Mouse (Mus musculus) heart, adult 2 months (tissue): ENCODE measurements at regions not wholly inside any gene's neighbourhood (a gene's known extent, or its start where the extent isn't known, plus 50 kb on each side); places are given as distances from the start of the nearest gene placed in this dataset.

Experiments used
- DNase-seq, 2 experiments: peaks; one replicate each; pipeline ENCODE4 v3.0.0; 2021
- H3K27ac ChIP-seq: fragments of 200-600 bp; 2 replicates; pipeline ENCODE4 v1.8.1; 2022
- H3K27me3 ChIP-seq: fragments of 200-500 bp; 2 replicates; pipeline ENCODE4 v1.6.1; 2012; ENCODE audit warnings: mild to moderate bottlenecking, low read length, inconsistent platforms, mixed read lengths; ENCODE audit not compliant: control insufficient read depth, insufficient read depth
- H3K36me3 ChIP-seq: fragments of 200-500 bp; 2 replicates; pipeline ENCODE4 v1.6.1; 2012; ENCODE audit warnings: low read length, inconsistent platforms; ENCODE audit not compliant: control insufficient read depth, insufficient read depth
- H3K4me1 ChIP-seq: fragments of 200-500 bp; 2 replicates; pipeline ENCODE4 v1.6.1; 2011; ENCODE audit warnings: low read length; ENCODE audit not compliant: control insufficient read depth, insufficient read depth
- H3K4me3 ChIP-seq: fragments of 200-600 bp; 2 replicates; pipeline ENCODE4 v1.8.1; 2022
- H3K79me2 ChIP-seq: fragments of 200-500 bp; replicated peaks from 2 replicates; pipeline ENCODE4 v1.6.1; 2012; ENCODE audit warnings: mild to moderate bottlenecking, inconsistent platforms, low read length, moderate library complexity, mixed read lengths; ENCODE audit not compliant: control insufficient read depth, insufficient read depth
- H3K9ac ChIP-seq: fragments of 200-500 bp; 2 replicates; pipeline ENCODE4 v1.6.1; 2012; ENCODE audit warnings: low read depth, mild to moderate bottlenecking, control low read depth, inconsistent platforms, low read length, mixed read lengths
- CTCF ChIP-seq: fragments of 200-600 bp; IDR thresholded peaks from 2 replicates; pipeline ENCODE4 v1.8.1; 2022; ENCODE audit warnings: antibody characterized with exemption, mild to moderate bottlenecking, moderate library complexity
- EP300 ChIP-seq: fragments of 200-500 bp; IDR thresholded peaks from 2 replicates; pipeline ENCODE4 v1.6.1; 2011; ENCODE audit warnings: low read depth, low read length, control low read depth; ENCODE audit not compliant: insufficient read depth
- POLR2A ChIP-seq: fragments of 200-500 bp; IDR thresholded peaks from 2 replicates; pipeline ENCODE4 v1.6.1; 2011; ENCODE audit warnings: mild to moderate bottlenecking, low read depth, low read length, control low read depth; ENCODE audit not compliant: insufficient read depth
- WGBS: fragments of 180-500 bp; shearing (Covaris S2); methylation state at CpG from one replicate; pipeline ENCODE4 v1.1.7; 2018; 5-methylcytosine and 5-hydroxymethylcytosine counted together
- intact Hi-C: fragments of 180-260 bp; cut with DNase I; formaldehyde crosslinking; loops from one replicate; pipeline ENCODE4 v1.15.1; 2025

- intact Hi-C loops, result no loop called here
- H3K4me1 ChIP-seq, result no peaks in the 10 kb centered on the region
- 82% methylated on average over 6 of the region's 6 CpGs for WGBS
Measured at GRCm38 (mm10) chr6:51021206-51021605, 367.0 kb upstream of the Npvf start.

GRCm38 (mm10) chr6:51023361-51023760 lies 369.1 kb upstream of the Npvf start:
- no peaks in the 10 kb centered on the region for H3K79me2 ChIP-seq
- DNase-seq, result no peak
- H3K4me3 ChIP-seq, result no peak overlapping the region
- 90% methylated on average over 6 of the region's 6 CpGs for WGBS
- H3K36me3 ChIP-seq, result no peaks in the 10 kb centered on the region
- intact Hi-C loops, result no loop called here
- TF ChIP-seq CTCF, result no peak
- TF ChIP-seq POLR2A, result no peak
- no peak for TF ChIP-seq EP300
- H3K27ac ChIP-seq, result no peak overlapping the region
- no peaks in the 10 kb centered on the region for H3K4me1 ChIP-seq
- H3K27me3 ChIP-seq, result no peaks in the 10 kb centered on the region
- H3K9ac ChIP-seq, result no peak overlapping the region

More at GRCm38 (mm10) chr6:51021206-51021605, 367.0 kb upstream of the Npvf start:
- Histone ChIP-seq H3K9ac (no peak overlapping the region), H3K36me3 (no peaks in the 10 kb centered on the region), H3K27ac (no peak overlapping the region), H3K79me2 (no peaks in the 10 kb centered on the region), H3K27me3 (no peaks in the 10 kb centered on the region), H3K4me3 (no peak overlapping the region)
- DNase-seq, result no peak
- no peak for TF ChIP-seq POLR2A
- no peak for TF ChIP-seq CTCF
- TF ChIP-seq EP300, result no peak

GRCm38 (mm10) chr6:51024756-51025155 lies 370.5 kb upstream of the Npvf start:
- TF ChIP-seq POLR2A (no peak), EP300 (no peak), CTCF (no peak)
- no peaks in the 10 kb centered on the region for H3K79me2 ChIP-seq

GRCm38 (mm10) chr6:51025411-51025810 lies 371.2 kb upstream of the Npvf start:
- TF ChIP-seq POLR2A, result no peak
- TF ChIP-seq EP300, result no peak
- no peak for TF ChIP-seq CTCF
- no peaks in the 10 kb centered on the region for H3K4me1 ChIP-seq
- H3K27me3 ChIP-seq, result no peaks in the 10 kb centered on the region
- intact Hi-C loops, result no loop called here
- WGBS, result 47% methylated on average over 3 of the region's 3 CpGs
- H3K9ac ChIP-seq, result no peak overlapping the region
- H3K79me2 ChIP-seq, result no peaks in the 10 kb centered on the region
- no peak overlapping the region for H3K27ac ChIP-seq
- no peak for DNase-seq
- H3K36me3 ChIP-seq, result no peaks in the 10 kb centered on the region
- no peak overlapping the region for H3K4me3 ChIP-seq

More at GRCm38 (mm10) chr6:51024756-51025155, 370.5 kb upstream of the Npvf start:
- Histone ChIP-seq H3K27ac (no peak overlapping the region), H3K4me3 (no peak overlapping the region), H3K9ac (no peak overlapping the region), H3K4me1 (no peaks in the 10 kb centered on the region), H3K27me3 (no peaks in the 10 kb centered on the region), H3K36me3 (no peaks in the 10 kb centered on the region)
- DNase-seq, result no peak
- intact Hi-C loops, result no loop called here
- WGBS, result 81% methylated on average over 3 of the region's 3 CpGs

GRCm38 (mm10) chr6:51027296-51027695 lies 373.1 kb upstream of the Npvf start:
- TF ChIP-seq CTCF, result no peak
- no peak for TF ChIP-seq POLR2A
- no peak for TF ChIP-seq EP300
- DNase-seq, result no peak
- H3K4me1 ChIP-seq, result no peaks in the 10 kb centered on the region
- WGBS, result 85% methylated on average over 2 of the region's 2 CpGs
- no peaks in the 10 kb centered on the region for H3K79me2 ChIP-seq
- H3K9ac ChIP-seq, result no peak overlapping the region
- no peaks in the 10 kb centered on the region for H3K36me3 ChIP-seq
- no peaks in the 10 kb centered on the region for H3K27me3 ChIP-seq
- intact Hi-C loops, result no loop called here
- H3K27ac ChIP-seq, result no peak overlapping the region
- H3K4me3 ChIP-seq, result no peak overlapping the region

GRCm38 (mm10) chr6:51029516-51029915 lies 375.3 kb upstream of the Npvf start:
- no peak for DNase-seq
- Histone ChIP-seq H3K27ac (no peak overlapping the region), H3K27me3 (no peaks in the 10 kb centered on the region), H3K9ac (no peak overlapping the region), H3K4me1 (no peaks in the 10 kb centered on the region), H3K36me3 (no peaks in the 10 kb centered on the region), H3K79me2 (no peaks in the 10 kb centered on the region), H3K4me3 (no peak overlapping the region)
- no peak for TF ChIP-seq POLR2A
- TF ChIP-seq CTCF, result no peak
- TF ChIP-seq EP300, result no peak
- intact Hi-C loops, result no loop called here
- WGBS, result 74% methylated on average over 3 of the region's 3 CpGs
